Mouse (Mus musculus) cerebellum, postnatal 14 days (tissue): ENCODE data around the gene Fam126a.

ENCODE experiments used
- DNase-seq, 2 experiments: peaks; one replicate each; pipeline ENCODE4 v3.0.0; 2021; ENCODE audit warnings: mixed read lengths in 2 of 2

Fam126a gene

GRCm38 (mm10) chr5:24039423-24039822 lies 8.9 kb upstream of the Fam126a start:
- DNase-seq: no peak

- no peak for DNase-seq
Measured at GRCm38 (mm10) chr5:24038819-24039218, 8.3 kb upstream of the Fam126a start.

DNA sequence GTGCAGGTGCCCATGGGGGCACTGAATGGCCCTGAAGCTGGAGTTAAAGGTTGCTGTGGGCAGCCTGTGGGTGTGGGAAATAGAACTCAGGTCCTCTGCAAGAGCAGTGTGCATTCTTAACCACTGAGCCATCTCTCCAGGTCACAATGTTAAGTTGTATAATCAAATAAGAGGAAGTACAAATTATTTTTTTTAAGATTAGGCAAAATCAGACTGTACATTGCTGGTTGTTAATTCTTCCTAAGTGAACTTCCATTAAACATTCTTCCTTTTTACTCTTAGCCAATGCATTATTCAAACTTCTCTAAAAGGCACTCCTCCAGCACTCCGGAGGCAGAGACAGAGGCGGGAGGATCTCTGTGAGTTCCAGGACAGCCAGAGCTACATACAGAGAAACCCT lies 7.7 kb upstream of the Fam126a start:
- DNase-seq: no peak

DNA sequence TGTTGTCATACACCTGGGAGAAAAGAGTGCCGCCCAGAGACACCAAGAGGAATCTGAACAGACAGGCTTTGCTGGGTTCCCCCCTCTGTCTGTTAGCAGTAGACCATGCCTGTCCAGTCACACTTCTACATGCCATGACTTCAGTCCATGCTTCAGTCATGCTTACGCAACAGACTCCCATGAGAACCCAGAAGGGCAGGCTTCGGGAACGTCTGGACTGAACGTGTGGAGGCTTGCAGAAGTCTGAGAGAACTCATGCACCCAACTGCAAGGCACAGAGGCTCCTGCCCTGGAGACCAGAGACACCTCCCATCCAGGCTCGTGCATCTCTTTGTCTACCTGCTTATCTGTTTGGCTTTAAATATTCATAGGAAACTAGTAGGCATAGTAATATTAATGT lies 6.2 kb upstream of the Fam126a start:
- DNase-seq: no peak

GRCm38 (mm10) chr5:24034970-24035369 lies 4.5 kb upstream of the Fam126a start:
- no peak for DNase-seq

DNA sequence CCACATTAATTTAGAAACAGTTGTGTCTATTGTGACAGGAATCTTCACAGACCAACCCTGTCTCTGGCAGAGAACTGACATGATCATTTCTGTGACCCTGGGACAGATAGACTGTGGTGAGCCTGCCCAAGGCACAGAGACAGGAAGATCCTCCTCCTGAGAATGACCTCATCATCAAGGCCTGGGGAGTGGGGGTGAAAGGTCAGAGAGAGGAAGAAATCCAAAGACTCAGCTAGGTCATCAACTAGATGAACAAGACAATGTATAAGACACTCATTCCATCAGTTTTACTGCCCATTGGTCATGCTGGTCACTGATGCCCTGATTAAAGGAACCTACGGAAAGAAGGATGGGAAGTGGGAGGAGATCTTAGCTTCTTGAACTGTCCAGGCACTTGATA lies 3.6 kb upstream of the Fam126a start:
- DNase-seq: no peak

GRCm38 (mm10) chr5:24029946-24030578 lies 428 bp downstream of the Fam126a start:
- peak in 1 of 2 experiments; percentile 60 for DNase-seq

DNA sequence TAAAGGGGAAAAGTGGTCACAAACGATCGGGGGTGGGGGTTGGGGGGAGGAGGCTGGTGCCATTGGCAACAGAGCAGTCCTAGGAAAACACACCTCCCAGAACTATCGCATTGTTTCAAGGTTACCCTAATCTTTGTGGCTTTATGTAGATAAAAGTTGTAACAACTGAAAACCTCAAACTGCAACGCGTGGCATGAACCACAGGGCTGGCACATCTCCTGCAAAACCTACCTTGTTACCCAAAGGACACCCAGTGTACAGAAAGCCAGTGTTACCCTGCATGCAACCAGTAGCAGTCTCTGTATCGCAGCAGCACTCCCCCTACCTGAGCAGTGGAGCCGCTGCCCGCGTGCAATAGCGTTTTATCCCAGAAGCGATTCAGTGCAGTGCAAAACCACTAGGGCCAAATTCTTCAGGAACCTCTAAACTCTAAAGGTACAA lies 1.1 kb downstream of the Fam126a start:
- peak; percentile 53 to 57 for DNase-seq

- DNase-seq: no peak
Measured at GRCm38 (mm10) chr5:24024957-24025356, 5.5 kb downstream of the Fam126a start.

DNA sequence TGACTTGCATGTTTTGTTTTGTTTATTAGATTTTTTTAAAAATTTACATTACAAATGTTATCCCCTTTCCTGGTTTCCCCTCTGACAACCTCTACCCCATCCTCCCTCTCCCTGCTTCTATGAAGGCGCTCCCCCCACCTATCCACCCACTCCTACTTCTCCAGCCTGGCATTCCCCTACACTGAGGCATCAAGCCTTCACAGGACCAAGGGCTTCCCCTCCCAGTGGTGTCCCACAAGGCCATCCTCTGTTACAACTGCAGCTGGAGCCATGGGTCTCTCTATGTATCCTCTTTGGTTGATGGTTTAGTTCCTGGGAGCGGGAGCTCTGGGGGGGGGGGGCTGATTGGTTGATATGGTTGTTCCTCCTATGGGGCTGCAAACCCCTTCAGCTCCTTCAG lies 7.3 kb downstream of the Fam126a start:
- DNase-seq: no peak

DNA sequence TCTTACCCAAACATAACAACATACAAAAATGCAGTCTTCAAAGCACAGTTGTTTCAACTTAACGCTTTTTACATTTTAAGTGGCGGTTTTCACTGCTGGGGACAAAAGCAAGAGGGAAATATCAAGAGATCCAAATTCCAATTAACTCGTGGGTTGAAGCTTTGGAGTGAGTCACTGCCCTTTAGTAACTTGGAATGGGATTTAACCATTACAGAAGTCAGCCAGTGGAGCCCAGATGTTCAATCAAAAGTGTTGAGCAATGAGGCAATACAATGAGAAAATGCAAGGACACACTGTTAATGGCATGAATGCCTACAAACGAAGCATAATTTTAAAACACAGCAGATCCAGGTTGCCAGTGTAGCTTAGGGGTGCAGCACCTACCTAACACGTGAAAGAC lies 8.8 kb downstream of the Fam126a start:
- DNase-seq: no peak

GRCm38 (mm10) chr5:24020380-24020779 lies 10.1 kb downstream of the Fam126a start:
- peak; percentile 9 to 17 for DNase-seq

GRCm38 (mm10) chr5:24019341-24020185 lies 10.9 kb downstream of the Fam126a start:
- no peak for DNase-seq

- DNase-seq: peak in 1 of 2 experiments; percentile 4
Measured at GRCm38 (mm10) chr5:24018621-24019261, 11.7 kb downstream of the Fam126a start.

- no peak for DNase-seq
Measured at GRCm38 (mm10) chr5:24016912-24017311, 13.6 kb downstream of the Fam126a start.

- no peak for DNase-seq
Measured at GRCm38 (mm10) chr5:24013338-24014003, 17.0 kb downstream of the Fam126a start.

DNA sequence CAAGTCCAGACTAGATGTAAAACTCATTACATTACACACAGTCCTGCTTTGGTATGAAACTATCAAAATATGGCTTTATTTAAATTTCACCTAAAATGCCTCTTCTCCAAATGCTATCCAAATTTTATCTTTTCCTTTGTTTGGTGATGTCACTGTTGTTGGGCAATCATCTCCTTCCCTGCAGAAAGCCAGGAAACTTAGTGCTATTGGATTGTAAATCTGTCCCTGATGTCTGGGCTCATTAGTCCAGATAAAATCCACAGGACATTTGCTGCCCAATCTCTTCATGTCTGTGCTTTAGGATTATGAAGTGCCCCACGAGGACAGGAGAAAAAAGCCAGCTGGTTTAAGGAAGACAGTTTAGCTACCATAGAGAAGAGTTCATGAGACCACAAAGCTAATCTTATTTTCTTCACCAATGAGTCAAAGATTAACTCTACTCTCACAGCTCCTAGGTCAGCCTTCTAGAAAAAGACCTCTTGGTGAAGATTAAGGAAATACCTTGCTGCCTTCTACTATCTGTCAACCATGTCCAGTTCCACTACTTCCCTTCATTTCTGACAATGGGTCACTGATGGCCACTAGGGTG lies 31.3 kb downstream of the Fam126a start:
- no peak for DNase-seq

GRCm38 (mm10) chr5:23995951-23996350 lies 34.5 kb downstream of the Fam126a start:
- no peak for DNase-seq

DNA sequence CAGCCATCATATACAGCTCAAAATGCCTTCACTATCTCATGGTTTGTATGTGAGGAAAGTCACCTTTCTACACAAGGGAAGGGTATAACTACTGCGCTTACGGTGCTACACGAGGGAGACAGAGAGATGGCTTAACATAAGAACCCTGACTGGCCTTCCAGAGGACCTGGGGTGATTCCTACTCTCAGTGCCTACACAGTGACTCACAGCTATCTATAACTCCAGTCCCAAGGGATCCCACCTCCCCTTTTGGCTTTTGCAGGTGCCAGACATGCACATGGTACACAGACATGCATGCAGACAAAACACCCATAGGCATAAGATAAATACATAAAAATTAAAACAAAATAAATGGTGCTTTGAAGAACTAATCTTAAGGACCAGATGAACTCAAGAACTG lies 35.6 kb downstream of the Fam126a start:
- no peak for DNase-seq

GRCm38 (mm10) chr5:23994231-23994630 lies 36.3 kb downstream of the Fam126a start:
- no peak for DNase-seq

DNA sequence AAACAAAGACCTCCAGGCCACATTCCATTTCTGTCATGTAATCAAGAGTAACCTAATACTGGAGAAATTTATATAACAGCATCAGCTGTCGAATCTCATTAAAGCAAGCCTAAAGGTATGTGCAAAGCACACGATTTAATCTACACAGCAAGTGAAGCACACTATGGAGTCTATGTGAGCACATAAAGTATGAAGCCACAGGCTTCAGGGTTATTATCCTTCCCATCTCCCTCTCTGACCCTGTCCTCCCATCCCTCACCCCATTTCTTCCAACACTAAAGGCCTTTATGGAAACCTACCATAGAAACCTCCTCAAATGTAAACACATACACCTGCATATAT lies 37.0 kb downstream of the Fam126a start:
- DNase-seq: no peak

GRCm38 (mm10) chr5:23992876-23993552 lies 37.5 kb downstream of the Fam126a start:
- DNase-seq: peak in 1 of 2 experiments; percentile 13
